Mouse (Mus musculus) CD4-positive helper T cell, adult 2 months (primary cell): ENCODE results near the gene Dhrs13.

Experiments used
- DNase-seq: peaks from one replicate; pipeline ENCODE4 v3.0.0-alpha.2; 2012; ENCODE audit warnings: low read depth, missing footprints, low spot score

Dhrs13 gene

DNA sequence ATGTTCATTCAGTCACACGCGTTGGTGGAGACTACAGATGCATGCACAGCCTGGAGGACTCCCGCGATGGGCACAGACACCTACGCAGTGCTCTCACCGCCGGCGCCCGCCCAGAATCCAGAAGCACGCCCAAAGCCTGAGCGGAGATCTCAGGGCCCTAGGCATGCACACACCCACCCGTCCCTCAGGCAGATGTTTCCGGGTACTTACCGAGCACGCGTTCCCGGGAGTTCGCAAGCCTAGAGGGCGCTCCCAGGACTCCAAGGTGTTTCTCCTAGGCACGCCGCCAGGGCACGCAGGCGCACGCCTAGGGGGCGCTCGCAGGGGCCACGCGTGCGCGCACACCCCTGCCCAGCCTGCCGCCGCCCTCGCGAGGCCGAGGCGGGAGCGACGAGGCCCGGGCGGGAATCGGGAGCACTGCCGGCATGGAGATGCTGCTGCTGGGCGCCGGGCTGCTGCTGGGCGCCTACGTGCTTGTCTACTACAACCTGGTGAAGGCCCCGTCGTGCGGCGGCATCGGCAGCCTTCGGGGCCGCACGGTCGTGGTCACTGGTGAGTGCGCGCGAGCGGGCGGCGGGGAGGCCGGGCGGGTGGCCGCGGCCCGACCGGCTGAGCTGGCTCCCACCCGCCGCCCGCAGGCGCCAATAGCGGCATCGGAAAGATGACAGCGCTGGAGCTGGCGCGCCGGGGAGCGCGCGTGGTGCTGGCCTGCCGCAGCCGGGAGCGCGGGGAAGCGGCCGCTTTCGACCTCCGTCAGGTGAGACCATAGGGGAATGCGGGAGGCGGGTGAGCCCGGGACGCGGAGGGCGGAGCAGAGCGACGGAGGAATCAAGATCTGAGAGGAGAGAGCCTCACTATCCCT, at the start of gene Dhrs13:
Gene Dhrs13 (plus strand): TSS at position 334 of the 862 bp plus-strand sequence.
- DNase-seq, result peak; percentile 92

DNA sequence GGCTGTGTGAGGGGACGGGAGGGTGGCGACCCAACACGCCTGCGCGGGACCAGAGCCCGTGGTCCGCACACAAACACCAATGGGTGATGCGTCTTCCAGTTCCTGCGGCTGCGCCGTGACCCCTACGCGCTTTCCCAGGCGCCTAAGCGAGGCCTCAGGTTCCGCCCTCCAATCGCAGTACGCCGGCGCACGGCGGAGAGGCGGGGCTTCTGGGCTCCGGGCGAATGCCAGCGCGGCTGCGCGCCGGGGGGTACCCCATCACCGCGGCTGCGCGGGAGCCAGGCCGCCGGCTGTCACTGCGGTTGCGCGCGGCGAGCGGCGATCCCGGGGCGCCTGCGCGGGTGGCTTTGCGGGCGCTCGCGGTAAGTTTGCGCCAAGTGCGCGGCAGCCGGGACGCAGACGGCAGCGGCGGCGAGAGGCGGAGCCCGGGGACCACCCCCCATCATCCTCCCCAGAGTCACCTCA, 49.6 kb upstream of the Dhrs13 start, which contains the start of gene Phf12:
Gene Phf12 (plus strand): TSS at position 314 of the 465 bp plus-strand sequence.
- DNase-seq, result peak; percentile 100

DNA sequence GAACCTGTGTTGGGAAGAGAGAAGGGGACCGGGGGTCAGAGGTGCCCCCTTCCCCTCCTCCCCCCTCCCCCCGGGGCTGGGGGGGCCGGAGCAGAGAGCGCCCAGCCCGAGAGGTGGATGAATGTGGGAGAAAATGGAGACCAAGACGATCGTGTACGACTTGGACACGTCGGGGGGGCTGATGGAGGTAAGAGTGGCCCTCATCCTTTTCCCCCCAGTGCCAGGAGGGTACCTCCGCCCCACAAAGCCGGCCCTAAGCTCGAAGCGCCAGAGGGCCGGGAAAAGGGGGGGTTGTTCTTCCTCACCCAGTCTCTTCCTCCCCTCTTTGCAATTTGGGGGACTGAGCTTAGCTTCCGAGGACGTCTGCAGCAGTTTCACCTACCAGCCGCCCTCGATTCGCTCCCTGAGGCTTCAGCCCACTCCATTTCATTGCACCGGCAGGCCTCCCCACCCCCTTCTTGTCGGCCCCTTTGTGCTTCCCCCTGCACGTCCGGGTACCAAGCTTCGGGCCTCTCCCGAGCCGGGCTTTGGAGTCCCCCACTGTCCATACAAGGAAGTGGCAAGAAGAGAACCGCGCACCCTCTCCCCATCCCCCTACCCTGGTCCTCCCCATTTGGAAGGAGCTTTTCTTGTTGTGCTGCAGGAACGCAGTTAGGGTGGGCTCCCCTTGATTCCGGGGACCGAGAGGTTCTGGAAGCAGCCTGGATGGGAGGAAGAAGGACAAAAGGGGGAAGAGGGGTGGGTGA, 48.7 kb upstream of the Dhrs13 start:
- peak; percentile 70 for DNase-seq

DNA sequence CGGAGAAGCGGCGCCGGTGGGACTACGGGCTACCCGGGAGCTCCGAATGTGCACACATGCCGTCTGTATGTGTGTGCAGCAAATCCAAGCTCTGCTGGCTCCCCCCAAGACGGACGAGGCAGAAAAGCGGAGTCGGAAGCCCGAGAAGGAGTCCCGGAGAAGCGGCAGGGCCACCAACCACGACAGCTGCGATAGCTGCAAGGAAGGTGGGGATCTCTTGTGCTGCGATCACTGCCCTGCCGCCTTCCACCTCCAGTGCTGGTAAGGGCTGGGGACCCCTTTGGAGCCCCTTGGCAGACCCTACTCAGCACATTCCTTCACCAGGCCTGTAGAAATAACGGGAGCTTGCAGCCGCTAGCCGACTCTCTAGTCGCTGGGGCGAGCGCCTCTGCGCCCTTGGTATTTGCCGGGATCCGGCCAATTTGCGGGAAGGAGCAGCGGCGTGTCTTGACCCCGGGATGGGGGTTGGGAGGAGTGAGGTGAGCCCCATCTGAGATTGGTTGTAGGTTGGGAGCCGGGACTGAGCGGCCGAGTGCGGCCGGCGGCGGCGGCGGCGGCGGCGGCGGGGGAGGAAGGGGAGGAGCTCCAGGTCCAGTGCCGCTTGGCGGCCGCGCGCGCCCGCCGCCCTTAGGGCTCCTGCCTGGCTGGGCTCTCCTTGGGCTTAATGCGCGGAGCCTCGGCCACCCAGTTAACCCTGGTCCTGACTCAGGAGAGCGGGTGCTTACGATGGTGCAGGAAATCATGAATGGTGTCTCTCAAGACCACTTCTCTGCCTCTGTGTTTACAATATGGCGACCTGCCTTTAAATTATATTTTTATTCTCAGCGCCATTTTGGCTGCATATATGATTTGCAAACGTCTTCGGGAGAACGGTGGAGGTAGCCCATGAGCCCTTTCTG, 47.9 kb upstream of the Dhrs13 start:
- DNase-seq, result peak; percentile 77

DNA sequence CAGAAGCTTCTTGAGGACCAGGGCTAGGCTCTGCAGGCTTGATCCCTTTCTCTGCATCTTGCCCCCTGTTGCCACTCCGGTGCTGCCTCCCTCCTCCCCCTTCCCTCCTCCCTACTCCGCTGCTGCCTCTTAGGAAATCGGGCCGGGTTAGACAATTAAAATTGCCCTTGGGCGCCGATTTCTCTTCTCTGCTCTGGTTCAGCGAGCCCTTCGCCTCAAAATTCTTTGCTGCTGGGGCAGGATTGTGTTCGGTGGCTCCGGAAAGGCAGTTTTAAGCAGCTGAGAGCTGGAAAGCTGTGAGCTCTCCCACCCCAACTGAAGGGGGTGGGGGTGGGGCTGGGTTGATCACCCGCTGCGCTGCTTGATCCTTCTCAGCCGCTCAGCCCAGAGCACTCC, 47.2 kb upstream of the Dhrs13 start:
- no peak for DNase-seq

DNA sequence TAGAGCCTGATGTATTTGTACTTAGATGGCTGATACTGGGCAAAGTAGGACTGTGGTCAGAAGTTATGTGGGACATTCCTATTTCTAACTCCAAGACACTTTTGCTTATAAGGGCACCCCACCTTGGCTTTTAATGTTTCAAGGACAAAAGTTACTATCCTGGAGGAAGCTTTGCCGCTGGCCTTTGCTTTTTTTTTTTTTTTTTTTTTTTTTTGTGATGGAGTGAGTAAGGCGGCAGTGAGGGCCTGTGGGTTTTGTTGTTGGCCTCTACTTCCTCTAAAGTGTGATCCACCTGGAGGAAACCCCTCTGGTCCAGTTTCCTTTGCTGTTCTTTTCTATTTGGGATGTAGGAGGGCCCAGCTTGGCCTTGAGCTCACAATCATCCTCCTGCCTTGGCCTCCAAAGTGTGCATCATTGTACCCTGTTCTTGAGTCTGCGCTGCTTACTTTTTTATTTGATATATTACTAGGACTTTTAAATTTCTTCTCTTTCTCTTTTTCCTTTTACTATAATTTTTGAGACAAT, 46.5 kb upstream of the Dhrs13 start:
- DNase-seq, result no peak

DNA sequence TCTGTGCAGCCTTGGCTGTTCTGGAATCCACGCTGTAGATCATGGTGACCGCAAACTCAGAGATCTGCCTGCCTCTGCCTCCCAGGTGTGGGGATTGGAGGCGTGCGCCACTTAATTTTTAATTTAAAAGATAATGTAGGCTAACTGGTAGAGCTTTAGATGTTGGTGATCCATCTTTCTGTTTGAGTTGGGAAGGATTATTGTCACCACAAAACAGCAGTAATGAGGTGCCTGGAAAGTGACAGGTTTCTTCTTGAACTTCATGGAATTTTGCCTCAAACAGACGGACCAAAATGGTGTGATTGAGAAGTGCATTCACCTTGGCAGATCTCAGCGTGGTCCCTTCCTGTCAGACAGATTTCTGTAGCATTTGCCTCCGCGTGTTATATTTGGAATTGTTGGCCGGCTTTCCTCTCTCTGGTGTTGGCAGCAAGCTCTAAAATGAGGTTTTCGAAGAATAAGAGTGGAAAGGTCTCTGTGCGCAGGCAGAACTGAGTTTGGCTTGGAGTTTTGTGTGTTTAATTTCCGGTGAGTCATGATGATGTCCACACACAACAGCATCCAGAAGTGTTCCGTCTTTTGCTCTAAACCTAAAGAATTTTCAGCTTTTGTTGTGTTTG, 42.9 kb upstream of the Dhrs13 start:
- DNase-seq, result no peak

DNA sequence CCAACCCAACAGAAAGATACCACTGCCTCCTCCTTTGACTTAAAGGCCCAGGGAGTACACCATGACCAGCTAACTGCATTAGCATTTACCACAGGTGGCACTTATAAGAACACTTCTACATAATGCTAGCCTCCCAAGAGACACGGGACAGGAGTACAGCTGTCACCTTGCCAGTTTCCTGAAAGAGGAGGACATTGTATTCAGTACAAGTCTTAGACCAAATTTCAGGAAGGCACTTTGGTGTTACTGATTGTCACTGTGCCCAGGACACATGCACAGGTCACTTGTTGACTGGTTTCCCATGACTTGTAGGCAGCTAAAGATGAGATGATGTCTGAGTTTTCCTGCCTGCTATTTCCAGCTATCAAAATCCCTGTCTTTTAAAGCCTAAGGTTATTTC, 36.5 kb upstream of the Dhrs13 start:
- no peak for DNase-seq

DNA sequence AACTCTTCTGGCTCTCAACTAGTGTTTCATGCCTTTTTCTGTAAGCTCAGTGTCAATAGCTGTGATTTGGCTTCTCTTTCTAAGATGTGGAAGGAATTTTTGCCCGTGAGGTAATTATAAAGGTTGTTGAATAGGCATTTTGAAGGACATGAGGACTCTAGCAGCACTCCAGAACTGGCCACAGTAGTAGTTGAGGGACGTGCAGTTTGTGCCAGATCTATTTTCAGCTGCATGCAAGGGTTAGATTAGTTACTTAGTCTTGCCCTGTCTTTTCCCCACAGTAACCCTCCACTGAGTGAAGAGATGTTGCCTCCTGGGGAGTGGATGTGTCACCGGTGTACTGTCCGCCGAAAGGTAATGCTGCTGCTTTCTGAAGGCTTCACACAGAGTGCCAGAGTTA, 25.6 kb upstream of the Dhrs13 start:
- DNase-seq, result no peak

DNA sequence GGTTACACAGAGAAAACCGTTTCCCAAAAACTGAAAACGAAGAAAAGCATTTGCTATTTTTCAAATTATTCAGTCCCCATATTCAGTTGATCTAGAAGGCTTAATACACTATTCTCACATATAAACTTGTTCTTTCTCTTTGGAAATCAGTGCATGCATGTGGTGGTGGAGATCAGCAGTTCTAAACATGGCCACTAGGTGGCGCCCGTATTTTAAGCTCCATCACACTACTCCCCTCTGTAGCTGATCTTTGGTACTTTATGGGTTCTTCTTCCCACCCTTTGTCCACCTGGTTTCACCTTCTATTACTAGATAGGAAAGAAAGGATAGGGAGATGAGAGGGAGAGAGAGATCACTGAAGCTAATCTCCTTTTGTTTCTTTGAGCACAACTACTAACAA, 12.4 kb upstream of the Dhrs13 start:
- DNase-seq, result peak; percentile 76

DNA sequence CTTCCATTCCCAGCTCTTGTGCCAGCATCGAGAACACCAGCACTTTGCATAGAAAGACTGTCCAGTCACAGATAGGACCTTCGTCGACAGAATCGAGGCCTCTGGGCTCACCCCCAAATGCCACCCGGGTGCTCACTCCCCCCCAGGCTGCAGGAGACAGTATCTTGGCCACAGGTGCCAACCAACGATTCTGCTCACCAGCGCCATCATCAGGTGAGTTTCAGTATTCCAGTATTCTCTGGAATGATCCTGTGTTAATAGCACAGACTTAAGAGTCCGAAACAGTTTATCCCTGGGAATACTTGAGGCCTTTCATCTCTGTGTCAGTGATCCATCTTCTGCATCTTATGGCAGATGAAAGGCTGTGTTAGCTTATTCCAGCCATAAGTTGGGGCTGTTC, 8.5 kb upstream of the Dhrs13 start:
- DNase-seq, result peak; percentile 40

DNA sequence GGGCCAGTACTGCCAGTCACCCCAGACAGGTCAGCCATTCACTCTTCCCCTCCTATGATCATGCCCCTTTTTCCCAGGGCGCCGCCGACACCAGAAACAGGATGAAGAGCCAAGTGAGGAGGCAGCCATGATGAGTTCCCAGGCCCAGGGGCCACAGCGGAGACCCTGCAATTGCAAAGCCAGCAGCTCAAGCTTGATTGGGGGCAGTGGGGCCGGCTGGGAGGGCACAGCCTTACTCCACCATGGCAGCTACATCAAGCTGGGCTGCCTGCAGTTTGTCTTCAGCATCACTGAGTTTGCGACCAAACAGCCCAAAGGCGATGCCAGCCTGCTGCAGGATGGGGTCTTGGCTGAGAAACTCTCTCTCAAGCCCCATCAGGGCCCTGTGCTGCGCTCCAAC, 2.8 kb upstream of the Dhrs13 start:
- no peak for DNase-seq

DNA sequence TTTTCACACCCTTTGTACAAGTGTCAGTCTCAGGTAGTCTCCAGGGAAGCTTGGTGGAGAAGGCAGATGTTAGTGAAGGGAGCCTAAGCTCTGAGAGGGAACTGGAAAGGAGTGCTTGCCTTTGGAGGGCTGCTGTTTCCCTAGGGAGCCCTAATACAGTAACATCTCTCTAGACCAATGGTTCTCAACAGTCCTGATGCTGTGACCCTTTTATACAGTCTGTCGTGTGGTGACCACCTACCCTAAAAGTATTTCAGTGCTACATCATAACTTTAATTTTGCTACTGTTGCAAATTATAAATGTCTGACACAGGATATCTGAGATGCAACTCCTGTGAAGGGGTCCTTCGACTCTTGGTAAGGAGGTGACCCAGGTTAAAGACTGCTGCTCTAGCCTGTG, 1.5 kb upstream of the Dhrs13 start:
- no peak for DNase-seq

DNA sequence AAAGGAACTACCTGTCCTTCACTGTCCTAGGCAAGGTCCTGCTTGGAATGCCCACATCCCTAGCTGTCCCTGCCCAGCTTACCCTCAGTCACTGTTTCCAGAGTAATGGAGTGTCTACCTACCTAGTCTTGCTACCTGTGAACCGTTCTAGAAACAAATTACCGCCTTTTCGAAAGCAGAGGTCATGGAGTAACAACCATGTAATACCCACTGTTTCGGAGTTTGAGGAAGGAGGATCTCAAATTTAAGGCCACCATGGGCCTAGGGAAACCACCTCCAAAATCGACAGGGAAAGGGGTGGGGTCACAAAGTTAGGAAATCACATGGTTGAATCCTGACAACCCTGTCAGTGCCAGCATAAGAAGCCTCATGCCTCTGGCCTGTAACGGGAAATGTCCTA, 691 bp upstream of the Dhrs13 start:
- DNase-seq, result no peak

DNA sequence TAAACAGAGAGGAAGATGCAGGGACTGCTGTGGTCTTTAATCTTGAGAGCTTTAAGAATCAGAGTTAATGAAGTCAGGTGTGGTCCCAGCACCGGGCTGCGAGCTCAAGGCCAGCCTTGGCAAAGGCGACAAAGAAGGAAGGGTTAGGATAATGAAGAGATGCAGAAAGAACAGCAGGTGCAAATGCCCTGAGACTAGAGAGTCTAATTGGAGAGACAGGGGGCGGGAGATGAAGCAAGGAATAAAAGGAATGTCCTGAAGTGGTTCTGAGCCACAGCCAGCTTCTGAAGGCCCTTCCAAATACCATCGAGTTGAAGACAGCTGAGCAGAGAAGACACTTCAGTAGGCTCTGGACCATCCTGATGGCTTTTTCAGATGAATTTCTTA, 722 bp downstream of the Dhrs13 start:
- DNase-seq, result no peak

DNA sequence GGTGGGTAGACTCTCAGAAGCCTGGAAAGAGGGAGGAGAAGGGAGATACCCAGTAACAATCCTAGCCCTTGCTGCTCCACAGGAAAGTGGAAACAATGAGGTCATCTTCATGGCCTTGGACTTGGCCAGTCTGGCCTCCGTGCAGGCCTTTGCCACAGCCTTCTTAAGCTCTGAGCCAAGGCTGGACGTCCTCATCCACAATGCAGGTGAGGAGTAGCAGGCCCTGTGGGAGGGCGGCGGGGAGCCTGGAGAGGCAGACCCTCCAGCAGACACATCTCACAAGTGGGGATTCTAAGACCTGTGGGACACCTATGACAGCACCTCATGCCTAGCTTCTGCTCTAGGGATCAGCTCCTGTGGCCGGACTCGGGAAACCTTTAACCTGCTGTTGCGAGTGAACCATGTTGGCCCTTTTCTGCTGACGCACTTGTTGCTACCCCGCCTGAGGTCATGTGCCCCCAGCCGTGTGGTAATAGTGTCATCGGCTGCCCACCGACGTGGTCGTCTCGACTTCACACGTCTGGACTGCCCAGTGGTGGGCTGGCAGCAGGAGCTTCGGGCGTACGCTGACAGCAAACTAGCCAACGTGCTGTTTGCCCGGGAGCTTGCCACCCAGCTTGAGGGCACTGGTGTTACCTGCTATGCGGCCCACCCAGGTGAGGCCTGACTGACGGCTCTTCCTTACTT, 2.0 kb downstream of the Dhrs13 start:
- no peak for DNase-seq

DNA sequence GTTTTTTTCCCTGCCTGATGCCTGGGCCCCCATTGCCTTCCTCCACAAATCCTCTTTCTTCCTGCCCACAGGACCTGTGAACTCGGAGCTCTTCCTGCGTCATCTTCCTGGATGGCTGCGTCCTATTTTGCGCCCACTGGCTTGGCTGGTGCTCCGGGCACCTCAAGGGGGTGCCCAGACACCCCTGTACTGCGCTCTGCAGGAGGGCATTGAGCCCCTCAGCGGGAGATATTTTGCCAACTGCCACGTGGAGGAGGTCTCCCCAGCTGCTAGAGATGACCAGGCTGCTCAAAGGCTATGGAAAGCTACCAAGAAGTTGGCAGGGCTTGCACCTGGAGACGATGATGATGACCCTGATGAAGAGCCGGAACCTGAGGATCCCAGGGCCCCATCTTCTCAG, 4.7 kb downstream of the Dhrs13 start:
- DNase-seq, result no peak

DNA sequence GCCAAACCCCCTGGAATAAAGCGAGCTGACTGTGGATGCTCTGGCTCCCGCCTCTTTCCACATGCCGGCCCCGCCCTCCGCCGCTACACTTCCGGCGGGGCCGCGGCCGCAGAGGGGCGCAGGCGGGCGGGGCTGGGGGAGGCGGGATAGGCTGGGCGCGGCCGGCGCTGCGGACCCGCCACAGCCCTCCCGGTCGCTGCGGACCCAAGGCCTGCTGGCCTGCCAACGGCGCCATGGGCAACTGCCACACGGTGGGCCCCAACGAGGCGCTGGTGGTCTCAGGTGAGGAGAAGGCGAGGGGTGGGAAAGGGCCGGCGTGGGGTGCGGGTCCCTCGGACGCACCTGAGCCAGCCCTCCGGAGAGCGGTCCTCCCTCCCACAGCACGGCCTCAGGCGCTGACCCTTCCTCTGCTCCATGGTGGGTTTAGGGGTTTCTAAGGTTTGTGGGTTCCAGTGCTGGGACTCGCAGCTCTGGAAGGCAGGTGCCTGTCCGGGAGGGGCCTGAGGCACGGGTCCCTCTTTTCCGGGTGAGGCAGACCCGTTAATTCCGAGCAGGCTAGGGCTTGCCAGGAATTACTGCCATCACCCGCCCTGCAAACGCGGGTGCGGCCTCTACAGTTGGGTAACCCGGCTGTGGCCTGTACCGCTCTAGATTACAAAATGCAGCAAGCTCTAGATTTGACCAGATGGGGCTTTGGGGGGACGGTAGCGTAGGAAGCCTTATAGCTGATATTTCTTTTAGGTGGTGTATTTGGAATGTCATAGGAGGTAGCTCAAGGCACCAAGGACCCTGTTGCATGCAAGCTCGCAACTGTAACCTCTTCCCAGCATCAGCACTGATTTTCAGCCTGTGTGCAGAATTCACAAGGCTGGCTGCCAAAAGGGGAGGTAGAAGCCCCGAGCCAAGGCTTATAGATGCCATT, 6.0 kb downstream of the Dhrs13 start, which contains the start of gene Flot2:
Gene Flot2 (plus strand): TSS at position 101 of the 922 bp plus-strand sequence.
- DNase-seq, result peak; percentile 75

DNA sequence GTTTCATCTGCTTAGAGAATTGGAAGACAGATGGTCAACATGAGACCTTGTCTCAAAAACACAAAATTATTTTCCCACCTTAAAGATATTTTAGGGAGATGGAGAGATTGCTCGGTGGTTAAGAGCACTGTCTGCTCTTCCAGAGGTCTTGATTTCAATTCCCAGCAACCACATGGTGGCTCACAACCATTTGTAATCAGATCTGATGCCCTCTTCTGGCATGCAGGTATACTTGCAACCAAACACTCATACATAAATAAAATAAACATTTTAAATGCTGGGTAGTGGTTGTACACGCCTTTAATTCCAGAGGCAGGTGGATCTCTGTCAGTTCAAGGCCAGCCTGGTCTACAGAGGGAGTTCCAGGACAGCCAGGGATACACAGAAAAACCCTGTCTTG, 8.8 kb downstream of the Dhrs13 start:
- no peak for DNase-seq
